Mouse (Mus musculus) embryonic fibroblast, embryonic 13.5 days (primary cell): ENCODE measurements around the gene Slc33a1. TPM values are rescaled to one million over a fixed set of nuclear protein-coding genes. Genes with fewer than 3 reads are reported as not detected.

Experiments
- H3K27ac ChIP-seq: 2 replicates; pipeline ENCODE4 v1.5.1; 2012; ENCODE audit warnings: low read length, control low read depth, inconsistent platforms; ENCODE audit not compliant: insufficient read depth
- H3K4me1 ChIP-seq: 2 replicates; pipeline ENCODE4 v1.6.1; 2011; ENCODE audit warnings: low read length; ENCODE audit not compliant: control insufficient read depth, insufficient read depth
- H3K4me3 ChIP-seq: 2 replicates; pipeline ENCODE4 v1.5.1; 2011; ENCODE audit warnings: mild to moderate bottlenecking, control low read depth, low read length; ENCODE audit not compliant: insufficient read depth
- CTCF ChIP-seq: IDR thresholded peaks from 2 replicates; pipeline ENCODE4 v1.5.1; 2011; ENCODE audit warnings: mild to moderate bottlenecking, control low read depth, low read length, moderate library complexity, borderline replicate concordance; ENCODE audit not compliant: insufficient read depth
- POLR2A ChIP-seq: IDR thresholded peaks from 2 replicates; pipeline ENCODE4 v1.6.1; 2011; ENCODE audit warnings: low read depth, mild to moderate bottlenecking, control low read depth, low read length, moderate library complexity
- polyA plus RNA-seq: library from polyadenylated mRNA; stranded (reverse); fragments of >200 nt; gene quantifications from 2 replicates; pipeline ENCODE4 v1.2.4, GENCODE M21; 2011; ENCODE audit warnings: low read depth; ENCODE audit not compliant: missing spikeins, insufficient read length

Gene Slc33a1
- polyA plus RNA-seq, 1 experiment: 25.6 TPM

DNA sequence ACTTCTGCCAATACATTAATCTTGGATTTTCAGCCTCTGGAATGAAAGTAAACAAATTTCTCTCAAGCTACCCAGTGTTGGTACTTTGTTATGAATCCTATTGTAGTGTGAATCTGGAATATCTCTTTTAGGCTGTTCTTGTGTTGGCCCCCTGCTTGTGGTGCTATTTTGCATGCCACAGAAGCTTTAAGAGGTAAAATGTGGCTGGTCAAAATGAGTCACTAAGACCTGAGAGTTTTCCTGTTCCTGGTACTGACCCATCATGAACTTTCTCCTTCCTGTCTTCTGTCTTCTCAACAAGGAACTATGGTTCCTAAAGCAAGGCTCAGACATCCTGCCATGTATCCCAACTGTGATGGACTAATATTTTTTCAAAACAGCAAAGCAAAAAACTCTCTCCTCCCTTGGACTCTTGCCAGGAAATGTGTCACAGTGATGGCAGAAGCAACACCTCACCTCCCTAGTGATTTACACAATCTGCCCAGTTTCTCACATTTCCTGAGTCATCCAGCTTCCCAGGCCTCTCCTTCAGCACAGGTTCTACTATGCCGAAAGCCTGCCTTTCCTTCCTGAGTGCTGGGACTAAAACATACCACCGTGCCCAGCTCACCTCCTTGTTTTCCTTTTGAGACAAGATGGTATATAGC, 23.2 kb downstream of the Slc33a1 start:
- no peak overlapping the region for H3K27ac ChIP-seq
- TF ChIP-seq POLR2A (no peak), CTCF (no peak)
- H3K4me1 ChIP-seq: peaks cover 2% of the 10 kb centered on the region; the same call in 1 of the 2 replicates
- H3K4me3 ChIP-seq: no peak overlapping the region

DNA sequence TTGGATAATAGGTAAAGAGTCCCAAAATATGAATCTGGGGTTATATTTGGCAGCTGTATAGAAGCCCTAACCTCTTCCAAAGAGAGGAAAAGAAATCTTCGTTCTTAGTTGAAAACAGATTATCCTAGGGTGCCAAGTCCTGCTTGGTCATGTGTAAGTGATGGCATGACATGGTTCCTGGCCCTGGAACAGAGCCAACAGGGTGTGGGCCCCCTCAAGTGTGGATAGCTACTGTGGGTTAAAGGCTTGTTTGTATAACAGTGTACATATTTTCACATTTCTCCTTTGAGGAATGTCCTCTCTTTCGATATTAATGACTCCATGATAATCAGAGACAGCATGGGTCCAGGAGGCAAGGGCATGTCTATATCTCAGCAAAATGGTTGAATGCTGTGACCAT, 25.6 kb downstream of the Slc33a1 start:
- no peak overlapping the region for H3K4me3 ChIP-seq
- no peak overlapping the region for H3K27ac ChIP-seq
- peaks cover 2% of the 10 kb centered on the region; the same call in 1 of the 2 replicates for H3K4me1 ChIP-seq
- TF ChIP-seq CTCF (no peak), POLR2A (no peak)

DNA sequence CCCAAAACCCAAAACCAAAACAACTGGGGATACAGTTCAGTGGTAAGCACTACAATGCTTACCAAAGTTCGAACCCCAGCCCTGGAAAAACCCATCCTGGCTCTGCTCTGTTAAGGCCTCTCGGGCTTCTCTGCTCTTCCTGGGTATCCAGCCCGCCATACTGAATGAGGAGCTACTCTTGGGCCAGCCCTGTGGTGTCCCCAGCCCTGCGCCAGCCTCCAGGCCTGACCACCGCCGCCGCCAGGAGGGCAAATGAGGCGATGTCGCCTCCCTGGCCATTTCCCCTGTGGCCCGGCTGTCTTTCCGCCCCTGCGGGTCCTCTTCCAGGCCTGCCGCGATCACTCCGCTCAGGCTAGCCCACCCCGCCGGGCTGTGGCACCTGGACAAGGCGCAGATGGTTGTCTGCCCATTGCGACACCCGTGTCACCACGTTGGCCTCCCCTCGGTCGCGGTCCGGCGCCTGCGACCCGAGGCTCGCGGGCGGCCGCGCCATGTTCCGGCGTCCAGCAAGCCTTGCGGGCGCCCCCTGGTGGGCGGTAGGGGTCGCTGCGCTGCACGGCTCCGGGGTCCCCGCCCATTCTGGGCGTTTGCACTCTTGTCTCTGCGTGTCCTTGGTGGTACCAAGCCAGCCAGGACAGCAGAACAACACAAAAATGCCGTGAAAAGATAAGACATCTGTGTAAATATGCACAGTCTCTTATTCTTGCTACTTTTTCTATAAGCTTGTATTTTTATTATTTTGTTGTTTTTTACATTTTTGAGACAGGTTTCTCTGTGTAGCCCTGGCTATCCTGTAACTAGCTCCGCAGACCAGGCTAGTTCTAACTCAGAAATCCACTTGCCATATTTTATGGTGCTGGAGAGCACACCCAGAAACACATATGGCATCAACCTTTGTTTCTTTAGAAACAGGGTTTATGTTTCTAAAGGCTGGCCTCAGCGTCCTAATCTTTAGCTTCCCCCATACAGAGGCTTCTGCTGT, 35.4 kb downstream of the Slc33a1 start, which contains the start of gene E130311K13Rik:
Gene E130311K13Rik (minus strand): TSS at position 595 of the 982 bp plus-strand sequence.
- peak; percentile 40; the same call in 1 of the 2 replicates for TF ChIP-seq CTCF
- TF ChIP-seq POLR2A: peak; percentile 83
- Histone ChIP-seq H3K4me3 (peak within 1 kb of the TSS; percentile 50), H3K27ac (no peak within 1 kb of the TSS), H3K4me1 (no peaks in the 10 kb centered on the region)

DNA sequence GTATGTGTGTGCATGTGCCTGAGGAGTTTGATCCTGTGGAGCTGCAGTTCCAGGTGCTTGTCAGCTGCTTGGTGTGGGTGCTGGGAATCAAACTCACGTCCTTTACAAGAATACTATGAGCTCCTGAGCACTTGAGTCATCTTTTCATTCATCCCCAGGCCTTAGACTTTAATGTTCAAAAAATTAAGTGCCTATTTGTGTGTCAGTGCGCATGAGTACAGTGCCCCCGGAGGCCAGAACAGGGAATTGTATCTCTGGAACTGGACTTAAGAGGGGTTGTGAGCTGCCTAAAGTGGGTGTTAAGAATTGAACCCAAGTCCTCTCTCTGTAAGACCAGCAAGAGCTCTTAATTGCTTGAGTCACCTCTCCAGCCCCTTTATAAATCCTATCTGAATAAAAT, 44.9 kb downstream of the Slc33a1 start:
- no peak for TF ChIP-seq POLR2A
- TF ChIP-seq CTCF: no peak
- no peaks in the 10 kb centered on the region for H3K4me1 ChIP-seq
- H3K4me3 ChIP-seq: no peak overlapping the region
- no peak overlapping the region for H3K27ac ChIP-seq

DNA sequence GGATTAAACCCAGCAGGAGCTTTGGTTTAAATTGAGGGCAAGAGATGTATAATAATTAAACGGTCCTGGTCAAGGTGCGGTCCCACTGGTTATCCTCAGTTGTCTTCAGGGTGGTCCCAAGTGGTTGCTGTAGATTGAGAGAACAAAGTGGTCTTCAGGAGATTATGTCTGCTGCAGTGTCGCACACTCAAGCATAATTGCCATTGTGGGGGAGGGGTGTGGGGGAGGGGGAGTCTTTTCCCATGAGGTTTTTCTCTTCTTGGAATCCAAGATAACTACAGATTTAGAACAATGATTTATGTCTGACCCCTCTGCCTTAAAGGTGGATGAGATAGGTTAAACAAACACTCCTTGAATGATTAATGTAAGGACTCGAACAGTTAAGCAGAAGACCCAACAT, 54.3 kb downstream of the Slc33a1 start:
- TF ChIP-seq CTCF (no peak), POLR2A (no peak)
- Histone ChIP-seq H3K27ac (no peak overlapping the region), H3K4me3 (no peak overlapping the region), H3K4me1 (no peaks in the 10 kb centered on the region)

DNA sequence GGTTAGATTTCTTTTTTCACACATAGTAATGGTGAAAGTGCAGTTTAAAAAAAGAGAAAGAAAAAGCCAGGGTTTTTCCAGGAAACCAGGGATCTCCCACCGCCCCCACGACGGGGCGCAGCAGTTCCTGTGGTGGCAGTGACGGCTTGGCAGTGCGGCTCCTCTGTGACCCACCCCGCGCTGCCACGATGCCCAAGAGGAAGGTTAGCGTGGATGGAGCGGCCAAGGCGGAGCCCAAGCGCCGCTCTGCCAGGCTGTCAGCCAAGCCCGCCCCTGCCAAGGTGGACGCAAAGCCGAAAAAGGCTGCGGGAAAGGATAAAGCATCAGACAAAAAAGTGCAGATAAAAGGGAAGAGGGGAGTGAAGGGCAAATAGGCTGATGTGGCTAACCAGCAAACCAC, 59.3 kb downstream of the Slc33a1 start:
- no peak for TF ChIP-seq POLR2A
- TF ChIP-seq CTCF: no peak
- no peaks in the 10 kb centered on the region for H3K4me1 ChIP-seq
- no peak overlapping the region for H3K27ac ChIP-seq
- peak overlapping the region; percentile 9; the same call in 1 of the 2 replicates for H3K4me3 ChIP-seq

DNA sequence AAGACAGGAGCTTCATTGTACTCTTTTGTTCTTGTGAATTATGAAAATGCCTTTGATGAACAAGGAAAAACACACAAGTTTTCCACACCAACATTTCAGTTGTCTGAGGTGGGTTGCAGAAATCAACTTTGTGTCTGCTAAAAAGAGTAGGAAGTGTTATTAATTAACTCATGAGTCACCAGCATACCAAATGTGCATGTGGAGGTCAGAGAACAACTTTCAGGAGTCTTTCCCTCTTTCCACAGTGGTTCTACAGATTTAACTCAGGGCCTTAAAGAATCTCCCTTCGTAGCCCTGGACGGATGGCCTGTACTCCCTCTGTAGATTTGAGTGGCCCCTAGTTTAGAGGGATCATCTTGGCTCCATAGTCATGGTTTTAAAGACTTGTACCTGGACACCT, 60.4 kb downstream of the Slc33a1 start:
- TF ChIP-seq POLR2A (no peak), CTCF (no peak)
- Histone ChIP-seq H3K27ac (no peak overlapping the region), H3K4me1 (no peaks in the 10 kb centered on the region; the same call in 1 of the 2 replicates), H3K4me3 (no peak overlapping the region)

DNA sequence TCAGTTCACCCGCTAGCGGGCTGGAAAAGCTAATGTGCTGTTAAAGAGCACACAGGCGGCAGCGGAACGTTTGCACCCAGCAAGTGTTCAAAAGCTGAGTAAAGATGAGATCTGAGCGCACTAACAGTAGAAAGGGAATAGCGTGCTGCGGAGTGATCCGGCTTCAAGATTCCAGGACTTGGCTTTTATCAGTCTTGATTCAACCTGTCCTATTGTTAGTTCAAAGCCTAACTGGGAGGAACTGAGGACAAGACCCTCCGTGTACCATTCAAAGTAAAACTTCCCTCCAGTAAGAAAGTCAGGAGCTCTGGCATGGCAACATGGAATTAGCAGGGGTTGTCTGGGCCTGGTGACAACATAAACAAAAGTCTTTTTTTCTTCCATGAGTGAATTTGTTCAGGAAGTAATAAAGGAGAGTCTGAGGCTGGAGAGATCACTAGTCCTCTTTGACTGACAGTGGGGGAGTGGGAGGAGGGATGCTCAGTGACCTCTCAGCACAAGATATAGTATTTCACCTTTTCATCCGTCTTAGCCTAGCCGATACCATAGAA, 64.5 kb downstream of the Slc33a1 start:
- no peak overlapping the region for H3K4me3 ChIP-seq
- TF ChIP-seq CTCF: no peak

DNA sequence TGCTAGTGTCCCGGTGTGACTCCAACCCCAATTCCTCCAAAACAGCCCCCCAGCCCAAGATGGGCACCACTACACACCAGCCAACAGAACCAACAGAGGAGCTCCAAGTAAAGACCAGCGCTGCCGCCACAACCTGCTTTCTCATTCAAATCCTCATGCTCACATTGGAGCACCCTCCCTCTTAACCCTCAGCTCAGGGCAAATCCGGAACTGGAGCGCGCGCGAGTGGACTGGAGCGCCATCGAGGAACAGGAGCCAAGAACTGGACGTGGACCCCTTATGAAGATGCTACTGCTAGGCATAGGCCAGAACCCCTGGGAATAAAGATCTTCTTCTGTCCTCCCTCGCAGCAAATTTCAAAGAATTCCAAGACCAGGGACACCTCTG, 65.3 kb downstream of the Slc33a1 start, which contains the start of gene Plch1:
Gene Plch1 (minus strand): TSS at position 164 of the 387 bp plus-strand sequence.
- TF ChIP-seq CTCF: no peak
- TF ChIP-seq POLR2A: no peak
- H3K4me1 ChIP-seq: no peaks in the 10 kb centered on the region; the same call in 1 of the 2 replicates
- peak within 1 kb of the TSS; percentile 69 for H3K4me3 ChIP-seq
- H3K27ac ChIP-seq: no peak within 1 kb of the TSS

More for the DNA sequence above, 64.5 kb downstream of the Slc33a1 start:
- Histone ChIP-seq H3K4me1 (no peaks in the 10 kb centered on the region; the same call in 1 of the 2 replicates), H3K27ac (no peak overlapping the region)
